Mouse (Mus musculus) E14TG2a.4 (cell line): ENCODE results near the gene Hist1h4b.
"Not testable (repeated sequence)": the region's sequence is repeated elsewhere in the genome, so short reads cannot be mapped to it uniquely, and the experiment has no call there.

Experiments
- H3K27me3 ChIP-seq: 2 replicates; pipeline ENCODE4 v1.6.1; 2014; ENCODE audit warnings: low read length, control low read depth; ENCODE audit not compliant: insufficient read depth
- H3K36me3 ChIP-seq: 2 replicates; pipeline ENCODE4 v1.6.1; 2014; ENCODE audit warnings: low read length, control low read depth; ENCODE audit not compliant: insufficient read depth
- H3K4me1 ChIP-seq: replicated peaks from 2 replicates; pipeline ENCODE4 v1.6.1; 2014; ENCODE audit warnings: low read depth, low read length, control low read depth
- H3K4me3 ChIP-seq: replicated peaks from 2 replicates; pipeline ENCODE4 v1.5.1; 2014; ENCODE audit warnings: mild to moderate bottlenecking, low read length
- H3K9me3 ChIP-seq: 2 replicates; pipeline ENCODE4 v1.6.1; 2014; ENCODE audit warnings: low read length, control low read depth
- CTCF ChIP-seq: conservative IDR thresholded peaks from 2 replicates; pipeline ENCODE4 v1.5.1; 2014; ENCODE audit warnings: low read length
- NANOG ChIP-seq: IDR thresholded peaks from 2 replicates; pipeline ENCODE4 v1.6.1; 2014; ENCODE audit warnings: borderline replicate concordance, low read length, mixed read lengths
- POU5F1 ChIP-seq: IDR thresholded peaks from 2 replicates; pipeline ENCODE4 v1.6.1; 2014; ENCODE audit warnings: low read length, borderline replicate concordance

The Hist1h4b gene

DNA sequence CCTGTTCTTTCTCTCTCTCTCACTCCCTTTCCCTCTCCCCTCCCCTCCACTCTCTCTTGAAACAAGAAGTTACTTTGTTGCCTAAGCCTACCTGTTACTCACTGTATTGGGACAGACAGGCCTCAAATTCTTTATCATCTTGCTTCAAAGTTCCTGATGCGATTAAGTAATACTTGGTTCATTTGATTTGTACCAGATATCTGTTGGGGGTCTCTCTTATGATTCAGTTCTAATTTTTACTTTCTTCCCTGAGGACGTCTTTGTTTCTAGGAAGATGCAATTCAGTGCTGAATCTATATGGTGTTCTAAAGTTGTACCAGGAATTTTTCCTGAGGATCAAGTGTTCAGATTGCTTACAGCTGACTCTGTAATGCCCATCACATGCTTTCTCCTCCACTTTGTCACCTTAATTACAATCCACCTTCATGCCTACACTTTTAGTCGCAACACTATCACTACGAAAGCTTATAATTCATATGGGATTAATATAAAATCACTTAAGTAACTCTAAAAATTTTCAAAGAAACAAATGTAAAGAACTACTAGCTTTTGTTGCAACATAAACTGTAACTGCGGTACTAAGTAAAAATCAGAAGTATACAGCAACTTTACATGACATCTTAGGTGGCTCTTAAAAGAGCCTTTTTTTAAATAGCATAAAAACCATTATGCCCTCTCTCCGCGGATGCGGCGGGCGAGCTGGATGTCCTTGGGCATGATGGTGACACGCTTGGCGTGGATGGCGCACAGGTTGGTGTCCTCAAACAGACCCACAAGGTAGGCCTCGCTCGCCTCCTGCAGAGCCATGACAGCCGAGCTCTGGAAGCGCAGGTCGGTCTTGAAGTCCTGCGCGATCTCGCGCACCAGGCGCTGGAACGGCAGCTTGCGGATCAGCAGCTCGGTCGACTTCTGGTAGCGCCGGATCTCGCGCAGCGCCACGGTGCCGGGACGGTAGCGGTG lies 12.1 kb upstream of the Hist1h4b start:
- no peaks in the 10 kb centered on the region for H3K9me3 ChIP-seq
- no peak for TF ChIP-seq NANOG
- no peak for TF ChIP-seq POU5F1
- TF ChIP-seq CTCF: no peak
- no peaks in the 10 kb centered on the region for H3K27me3 ChIP-seq
- peak overlapping the region; percentile 73 for H3K4me3 ChIP-seq
- no peaks in the 10 kb centered on the region for H3K36me3 ChIP-seq
- H3K4me1 ChIP-seq: peaks cover 38% of the 10 kb centered on the region

DNA sequence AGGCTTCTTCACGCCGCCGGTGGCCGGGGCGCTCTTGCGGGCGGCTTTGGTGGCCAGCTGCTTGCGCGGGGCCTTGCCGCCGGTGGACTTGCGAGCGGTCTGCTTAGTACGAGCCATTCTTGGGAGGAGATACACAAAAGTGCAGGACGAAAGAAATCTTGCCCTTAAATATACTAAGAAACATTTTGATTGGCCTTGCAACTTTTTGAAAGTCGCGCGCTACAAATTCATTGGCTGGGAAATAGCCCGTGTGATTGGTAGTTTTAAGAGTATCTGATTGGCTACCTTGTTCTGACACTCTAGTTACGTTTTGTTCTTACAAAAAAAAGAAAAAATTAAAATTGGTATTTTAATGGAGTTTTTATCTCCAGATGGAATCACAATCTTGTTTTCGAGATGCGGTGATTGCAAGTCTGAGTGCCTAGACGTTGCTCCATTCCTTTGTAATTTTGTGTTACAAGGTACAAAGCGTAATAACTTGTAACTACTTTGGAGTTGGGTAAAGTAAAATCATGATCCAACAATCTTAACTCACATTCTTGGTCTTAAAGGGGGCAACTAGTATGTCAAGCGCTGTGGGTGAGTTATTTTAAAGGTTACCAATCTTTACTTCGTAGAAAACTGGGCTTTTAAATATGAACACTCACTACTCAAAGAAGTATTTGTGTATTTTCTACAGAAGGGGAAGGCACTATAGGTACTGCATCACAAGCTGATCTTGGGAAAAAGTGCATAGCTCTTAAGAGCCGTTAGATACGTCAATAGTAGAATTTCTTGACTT lies 11.2 kb upstream of the Hist1h4b start, which contains the start of gene Hist1h3c:
TSS of gene Hist1h3c (minus strand) at position 222 of the 781 bp plus-strand sequence.
- H3K27me3 ChIP-seq: no peaks in the 10 kb centered on the region
- H3K9me3 ChIP-seq: no peaks in the 10 kb centered on the region
- H3K4me1 ChIP-seq: peaks cover 46% of the 10 kb centered on the region
- H3K36me3 ChIP-seq: no peaks in the 10 kb centered on the region
- TF ChIP-seq NANOG: no peak
- TF ChIP-seq POU5F1: no peak
- no peak for TF ChIP-seq CTCF
- H3K4me3 ChIP-seq: peak within 1 kb of the TSS; percentile 75

DNA sequence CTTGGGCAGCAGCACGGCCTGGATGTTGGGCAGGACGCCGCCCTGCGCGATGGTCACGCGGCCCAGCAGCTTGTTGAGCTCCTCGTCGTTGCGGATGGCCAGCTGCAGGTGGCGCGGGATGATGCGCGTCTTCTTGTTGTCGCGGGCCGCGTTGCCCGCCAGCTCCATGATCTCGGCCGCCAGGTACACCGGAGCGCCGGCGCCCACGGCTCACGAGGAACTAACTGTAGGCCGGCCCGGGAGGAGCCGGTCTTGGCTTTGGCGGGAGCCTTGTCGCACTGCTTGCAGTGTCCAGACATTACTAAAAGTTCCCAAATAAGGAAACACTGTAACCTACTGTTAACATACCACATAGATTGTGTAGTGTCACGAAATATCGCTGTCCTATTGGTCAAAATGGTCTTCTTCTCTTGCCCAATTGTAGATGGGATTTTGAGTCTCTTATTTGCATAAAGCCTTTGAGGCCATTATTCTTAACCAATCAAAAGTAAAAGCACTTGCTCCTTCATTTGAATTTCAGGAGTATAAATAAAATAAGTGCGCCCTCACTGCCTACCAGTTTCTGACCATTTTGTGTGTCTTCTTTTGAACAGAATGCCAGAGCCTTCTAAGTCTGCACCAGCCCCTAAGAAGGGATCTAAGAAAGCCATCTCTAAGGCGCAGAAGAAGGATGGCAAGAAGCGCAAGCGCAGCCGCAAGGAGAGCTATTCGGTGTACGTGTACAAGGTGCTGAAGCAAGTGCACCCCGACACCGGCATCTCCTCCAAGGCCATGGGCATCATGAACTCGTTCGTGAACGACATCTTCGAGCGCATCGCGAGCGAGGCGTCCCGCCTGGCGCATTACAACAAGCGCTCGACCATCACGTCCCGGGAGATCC lies 10.4 kb upstream of the Hist1h4b start, which contains the start of gene Hist1h2bb:
TSS of gene Hist1h2bb (plus strand) at position 534 of the 880 bp plus-strand sequence.
- H3K36me3 ChIP-seq, H3K9me3 ChIP-seq, H3K27me3 ChIP-seq: not testable (repeated sequence)
- peak within 1 kb of the TSS; percentile 75 for H3K4me3 ChIP-seq
- H3K4me1 ChIP-seq: peaks cover 47% of the 10 kb centered on the region

DNA sequence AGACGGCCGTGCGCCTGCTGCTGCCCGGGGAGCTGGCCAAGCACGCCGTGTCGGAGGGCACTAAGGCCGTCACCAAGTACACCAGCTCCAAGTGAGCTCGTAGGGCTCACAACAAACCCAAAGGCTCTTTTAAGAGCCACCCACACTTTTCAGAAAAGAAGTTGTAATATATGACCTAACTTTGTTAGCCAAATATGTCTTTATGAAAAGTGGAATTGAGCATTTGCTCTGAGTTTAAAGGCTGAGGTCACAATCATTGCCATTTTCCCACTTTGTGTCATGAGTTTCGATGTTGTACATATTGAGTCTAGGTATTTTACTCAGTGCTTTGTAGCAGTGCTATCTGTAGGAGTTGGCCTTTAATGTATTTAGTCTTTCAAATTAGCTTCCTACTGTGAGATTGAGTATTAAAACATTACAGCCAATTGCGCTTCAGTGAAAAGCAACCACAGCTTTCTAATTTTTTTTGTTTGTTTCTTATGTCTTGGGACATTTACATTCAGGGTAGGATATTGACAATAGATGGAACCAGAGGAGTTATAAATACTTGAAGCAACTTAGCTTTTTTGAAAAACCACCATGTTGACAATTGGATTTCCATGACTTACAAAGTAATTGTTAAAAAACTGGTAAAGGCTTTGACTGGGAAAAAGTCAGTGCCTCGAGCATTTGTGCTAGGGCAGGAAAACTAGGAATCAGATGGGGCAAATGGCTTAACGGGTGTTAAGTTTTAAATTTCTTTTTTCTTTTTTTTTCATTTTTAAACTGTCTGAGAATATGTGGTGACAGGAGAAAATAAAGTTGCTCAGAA lies 9.5 kb upstream of the Hist1h4b start:
- Histone ChIP-seq H3K4me1 (peaks cover 47% of the 10 kb centered on the region), H3K36me3 (no peaks in the 10 kb centered on the region)

DNA sequence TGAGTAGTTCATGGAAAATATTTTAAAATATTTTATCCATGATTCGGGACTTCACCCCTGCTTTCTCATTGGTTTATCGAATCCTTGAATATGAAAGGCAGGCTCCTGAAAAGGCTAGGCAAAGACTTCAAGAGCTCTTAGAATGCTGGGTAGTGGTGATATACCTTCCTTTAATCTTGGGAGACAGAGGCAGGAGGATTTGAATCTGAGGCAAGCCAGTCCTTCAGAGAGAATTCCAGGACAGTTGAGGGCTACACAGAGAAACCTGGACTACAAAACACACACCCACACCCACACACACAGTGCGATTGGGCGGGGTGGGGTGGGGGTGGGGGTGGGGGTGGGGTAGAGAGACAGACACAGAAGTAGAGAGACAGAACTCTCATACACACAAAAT lies 8.9 kb upstream of the Hist1h4b start:
- no peak for TF ChIP-seq CTCF
- no peak for TF ChIP-seq POU5F1
- no peak for TF ChIP-seq NANOG
- H3K27me3 ChIP-seq: no peaks in the 10 kb centered on the region
- no peaks in the 10 kb centered on the region for H3K9me3 ChIP-seq
- H3K4me1 ChIP-seq: peaks cover 45% of the 10 kb centered on the region
- H3K36me3 ChIP-seq: no peaks in the 10 kb centered on the region
- H3K4me3 ChIP-seq: 0 out of 2 replicates have a peak overlapping the region, but pooled peaks have one; percentile 55

More for the DNA sequence above, 9.5 kb upstream of the Hist1h4b start:
- Histone ChIP-seq H3K9me3 (no peaks in the 10 kb centered on the region), H3K27me3 (no peaks in the 10 kb centered on the region), H3K4me3 (peak overlapping the region; percentile 55)
- TF ChIP-seq CTCF: no peak
- TF ChIP-seq NANOG: peak; percentile 68; the same call in 1 of the 2 replicates

DNA sequence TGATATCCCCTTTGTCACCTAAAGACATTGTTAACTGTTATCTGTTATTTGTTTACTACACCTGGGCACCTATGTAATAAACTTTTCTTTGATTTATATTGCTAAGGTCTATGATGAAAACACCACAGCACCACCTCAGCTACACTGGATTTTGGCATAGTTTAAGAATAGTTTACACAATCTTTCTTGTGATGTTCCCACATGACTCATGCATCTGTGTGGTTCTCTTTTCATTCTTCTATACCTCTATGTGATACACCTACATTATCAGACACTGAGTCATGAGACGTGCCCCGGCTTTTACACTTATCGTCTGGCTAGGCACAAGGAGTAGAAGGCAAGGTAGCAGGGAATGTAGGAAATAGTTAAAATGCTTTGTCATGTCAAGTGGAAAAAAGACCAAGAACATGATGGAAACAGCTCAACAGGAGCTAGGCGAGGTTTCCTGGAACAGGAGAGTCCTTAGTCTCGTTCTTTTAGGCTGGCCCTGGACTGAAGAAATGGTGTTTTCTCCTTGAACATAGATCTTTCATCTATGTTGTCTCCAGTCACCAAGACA lies 7.2 kb upstream of the Hist1h4b start:
- no peaks in the 10 kb centered on the region for H3K36me3 ChIP-seq
- H3K4me1 ChIP-seq: peaks cover 37% of the 10 kb centered on the region
- TF ChIP-seq NANOG (no peak), CTCF (no peak), POU5F1 (no peak)
- H3K4me3 ChIP-seq: no peak overlapping the region
- H3K27me3 ChIP-seq: no peaks in the 10 kb centered on the region
- H3K9me3 ChIP-seq: no peaks in the 10 kb centered on the region

DNA sequence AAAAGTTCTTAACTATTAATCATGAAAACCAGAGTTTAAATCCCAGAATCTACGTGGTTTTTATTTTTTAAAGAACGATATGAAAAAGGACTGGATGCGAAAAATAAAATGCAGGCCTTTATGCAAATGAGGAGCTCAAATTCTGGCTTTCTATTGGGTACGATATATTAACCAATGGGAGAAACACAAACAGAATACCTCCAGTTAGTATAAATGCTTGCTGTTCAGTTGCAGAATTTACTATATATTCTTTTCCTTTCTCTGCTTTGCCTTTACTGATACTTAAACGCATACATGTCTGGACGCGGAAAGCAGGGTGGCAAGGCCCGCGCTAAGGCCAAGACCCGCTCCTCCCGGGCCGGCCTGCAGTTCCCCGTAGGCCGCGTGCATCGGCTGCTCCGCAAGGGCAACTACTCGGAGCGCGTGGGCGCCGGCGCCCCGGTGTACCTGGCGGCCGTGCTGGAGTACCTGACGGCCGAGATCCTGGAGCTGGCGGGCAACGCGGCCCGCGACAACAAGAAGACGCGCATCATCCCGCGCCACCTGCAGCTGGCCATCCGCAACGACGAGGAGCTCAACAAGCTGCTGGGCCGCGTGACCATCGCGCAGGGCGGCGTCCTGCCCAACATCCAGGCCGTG lies 5.9 kb upstream of the Hist1h4b start, which contains the start of gene Hist1h2ab:
TSS of gene Hist1h2ab (plus strand) at position 288 of the 639 bp plus-strand sequence.
- H3K4me1 ChIP-seq: peaks cover 43% of the 10 kb centered on the region
- H3K4me3 ChIP-seq: peak within 1 kb of the TSS; percentile 65
- not testable (repeated sequence) for H3K9me3 ChIP-seq, H3K27me3 ChIP-seq, H3K36me3 ChIP-seq
